Mouse (Mus musculus) right cerebral cortex, postnatal 14 days (tissue): Measurements from ENCODE around the gene Utp11.
A peak's percentile ranks its signal among the peaks of the same experiment; 100 is the strongest.

Experiments used
- DNase-seq: peaks from one replicate; pipeline ENCODE4 v3.0.0; 2022

The Utp11 gene

GRCm38 (mm10) chr4:124668078-124668477, 25.3 kb downstream of the Utp11 start:
- DNase-seq: no peak

GRCm38 (mm10) chr4:124667476-124668033, 25.8 kb downstream of the Utp11 start:
- DNase-seq: no peak

GRCm38 (mm10) chr4:124664604-124665003, 28.8 kb downstream of the Utp11 start:
- no peak for DNase-seq

- DNase-seq: no peak
These were observed 29.2 kb downstream of the Utp11 start for GRCm38 (mm10) chr4:124664185-124664584.

- DNase-seq: no peak
These were observed 30.4 kb downstream of the Utp11 start for GRCm38 (mm10) chr4:124663034-124663433.

GRCm38 (mm10) chr4:124660603-124661002, 32.8 kb downstream of the Utp11 start:
- DNase-seq: no peak

GRCm38 (mm10) chr4:124659251-124660217, 33.9 kb downstream of the Utp11 start:
- no peak for DNase-seq

- no peak for DNase-seq
These were observed 35.0 kb downstream of the Utp11 start for GRCm38 (mm10) chr4:124658412-124658851.

- DNase-seq: no peak
These were observed 35.6 kb downstream of the Utp11 start for GRCm38 (mm10) chr4:124657781-124658180.

- DNase-seq: peak; percentile 88
These were observed 36.3 kb downstream of the Utp11 start for GRCm38 (mm10) chr4:124656854-124657650.

GRCm38 (mm10) chr4:124656518-124656853, 36.9 kb downstream of the Utp11 start, which contains the start of gene Pou3f1:
TSS of gene Pou3f1 (plus strand) at chr4:124656807.
- DNase-seq: no peak

GRCm38 (mm10) chr4:124652886-124653285, 40.5 kb downstream of the Utp11 start:
- DNase-seq: no peak

- DNase-seq: no peak
These were observed 45.5 kb downstream of the Utp11 start for GRCm38 (mm10) chr4:124647909-124648308.

GRCm38 (mm10) chr4:124646591-124646990, 46.8 kb downstream of the Utp11 start:
- no peak for DNase-seq

- no peak for DNase-seq
These were observed 48.4 kb downstream of the Utp11 start for GRCm38 (mm10) chr4:124644974-124645433.

- no peak for DNase-seq
These were observed 49.5 kb downstream of the Utp11 start for GRCm38 (mm10) chr4:124643859-124644258.

- DNase-seq: no peak
These were observed 53.7 kb downstream of the Utp11 start for GRCm38 (mm10) chr4:124639715-124640114.

GRCm38 (mm10) chr4:124633281-124633680, 60.1 kb downstream of the Utp11 start:
- DNase-seq: no peak

GRCm38 (mm10) chr4:124632856-124633255, 60.5 kb downstream of the Utp11 start:
- no peak for DNase-seq

- DNase-seq: no peak
These were observed 61.9 kb downstream of the Utp11 start for GRCm38 (mm10) chr4:124631456-124631855.
